In the genomic region with DNA sequence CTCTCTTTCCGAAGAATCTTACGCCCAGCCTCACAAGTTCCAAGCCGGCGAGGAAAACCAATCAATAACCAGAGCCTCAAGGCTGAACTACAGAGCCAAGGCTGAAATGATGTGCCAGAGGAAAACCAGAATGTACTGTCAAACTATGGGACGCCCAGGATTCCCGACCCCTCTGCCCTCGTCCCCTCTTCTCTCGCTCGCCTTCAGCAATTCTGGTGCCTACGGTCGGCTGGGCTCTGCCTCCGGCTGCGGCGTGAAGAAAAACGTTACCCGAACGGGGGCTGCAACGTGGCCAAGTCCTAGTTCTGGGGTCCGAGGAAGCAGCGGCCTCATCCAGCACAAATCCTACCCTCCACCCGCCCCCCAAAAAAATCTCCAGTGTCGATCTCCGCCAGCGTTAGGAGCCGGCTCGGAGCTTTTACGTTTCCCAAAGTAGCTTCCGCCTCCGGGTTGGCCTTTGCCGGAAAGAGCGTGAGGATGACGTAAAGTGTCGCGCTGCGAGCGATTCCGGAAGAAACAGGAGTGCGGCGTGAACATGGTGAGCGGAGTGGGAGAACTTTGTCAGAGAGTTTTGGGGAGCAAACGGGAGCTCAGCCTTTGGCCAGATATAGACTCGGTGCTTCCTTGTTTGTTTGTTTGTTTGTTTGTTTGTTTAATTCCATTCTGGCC, we compare ENCODE assay signal across 7 mouse cellular contexts. TPM values are rescaled to one million over a fixed set of nuclear protein-coding genes. Genes with fewer than 3 reads are reported as not detected.
DNase-seq lines count a peak whose midpoint lies in the region; ATAC-seq and TF ChIP-seq lines count a peak whose summit lies in the region.

A gene (plus strand): TSS at position 470 of the 669 bp plus-strand sequence.
A gene (minus strand): TSS at position 473 of the 669 bp plus-strand sequence.

- peak within 1 kb of the TSS; percentile 86 for H3K4me2 ChIP-seq in intestine, postnatal 0 days (replicated peaks; ENCODE audit: low read depth)
- peak within 1 kb of the TSS; percentile 90 for H3K4me2 ChIP-seq in midbrain, embryonic 12.5 days (replicated peaks)

- no peaks in the 10 kb centered on the region for H3K27me3 ChIP-seq in intestine, postnatal 0 days (replicated peaks; ENCODE audit: control insufficient read depth, insufficient read depth, low read length)
- H3K27me3 ChIP-seq in midbrain, embryonic 12.5 days: no peaks in the 10 kb centered on the region
- no peaks in the 10 kb centered on the region for H3K27me3 ChIP-seq in small intestine, adult 2 months (ENCODE audit: control insufficient read depth, insufficient read depth, low read length)

- DNase-seq in adrenal gland, adult 8-10 months: peak; percentile 84
- peak; percentile 86 for DNase-seq in embryo, embryonic 9.5 days (ENCODE audit: extremely low spot score)
- DNase-seq in gonadal fat pad, adult 2 months (ENCODE audit: low read depth): no peak
- DNase-seq in left cerebral cortex, postnatal 4 days: peak; percentile 87

- H3K4me1 ChIP-seq in intestine, postnatal 0 days (replicated peaks; ENCODE audit: control insufficient read depth, insufficient read depth, low read length): no peaks in the 10 kb centered on the region
- peaks cover 19% of the 10 kb centered on the region for H3K4me1 ChIP-seq in midbrain, embryonic 12.5 days
- H3K4me1 ChIP-seq in small intestine, adult 2 months (ENCODE audit: control insufficient read depth, insufficient read depth, insufficient read length, low read length): peaks cover 5% of the 10 kb centered on the region

- TF ChIP-seq POLR2A in small intestine, adult 2 months (IDR thresholded peaks at IDR 0.05; ENCODE audit: low read depth, low read length): peak; percentile 49; the same call in 1 of the 2 replicates

- peaks cover 22% of the 10 kb centered on the region for H3K36me3 ChIP-seq in intestine, postnatal 0 days (ENCODE audit: control insufficient read depth, insufficient read depth)
- peaks cover 24% of the 10 kb centered on the region for H3K36me3 ChIP-seq in midbrain, embryonic 12.5 days
- peaks cover 20% of the 10 kb centered on the region for H3K36me3 ChIP-seq in small intestine, adult 2 months (ENCODE audit: control insufficient read depth, insufficient read depth, low read length)

- H3K9ac ChIP-seq in intestine, postnatal 0 days (ENCODE audit: low read depth, low read length): peak within 1 kb of the TSS; percentile 86
- H3K9ac ChIP-seq in midbrain, embryonic 12.5 days (replicated peaks): peak within 1 kb of the TSS; percentile 83

- H3K9me3 ChIP-seq in intestine, postnatal 0 days (ENCODE audit: control insufficient read depth): no peaks in the 10 kb centered on the region
- H3K9me3 ChIP-seq in midbrain, embryonic 12.5 days: no peaks in the 10 kb centered on the region

- peak within 1 kb of the TSS; percentile 50 for H3K27ac ChIP-seq in intestine, postnatal 0 days (ENCODE audit: low read depth, low read length)
- H3K27ac ChIP-seq in midbrain, embryonic 12.5 days (replicated peaks): peak within 1 kb of the TSS; percentile 60; the same call in 1 of the 2 replicates
- peak within 1 kb of the TSS; percentile 58 for H3K27ac ChIP-seq in small intestine, adult 2 months (ENCODE audit: insufficient read depth, low read depth, low read length)

- WGBS in intestine, postnatal 0 days: under 1% methylated on average over 42 of the region's 42 CpGs
- WGBS in midbrain, embryonic 12.5 days: under 1% methylated on average over 42 of the region's 42 CpGs
- under 1% methylated on average over 42 of the region's 42 CpGs for WGBS in small intestine, adult 2 months

- intact Hi-C loops in left cerebral cortex, postnatal 4 days (cut with DNase I): loop anchor here (10.0 kb wide), 1 partner anchor 84 kb away; no protein-coding TSS in a partner anchor

- peak; percentile 83 for ATAC-seq in intestine, postnatal 0 days
- peak; percentile 41; the same call in 1 of the 2 replicates for ATAC-seq in midbrain, embryonic 12.5 days (ENCODE audit: low FRiP score, low read depth)

- no peak for TF ChIP-seq CTCF in intestine, postnatal 0 days (IDR thresholded peaks at IDR 0.05; ENCODE audit: low read depth)
- no peak for TF ChIP-seq CTCF in small intestine, adult 2 months (IDR thresholded peaks at IDR 0.05; ENCODE audit: extremely low read depth, insufficient read length, insufficient replicate concordance, low read depth, low read length)

- peak within 1 kb of the TSS; percentile 91 for H3K4me3 ChIP-seq in intestine, postnatal 0 days (ENCODE audit: low read depth, low read length)
- peak within 1 kb of the TSS; percentile 81 for H3K4me3 ChIP-seq in midbrain, embryonic 12.5 days
- H3K4me3 ChIP-seq in small intestine, adult 2 months (ENCODE audit: low read depth, low read length): peak within 1 kb of the TSS; percentile 97

RNA-seq across cellular contexts. Expression of the first gene that starts in this region (rescaled TPM):
- 100 to 1,000 TPM in 1 of 4 experiments, 10 to 100 TPM in 3; 74.7 to 101 (median 92.7) TPM for total RNA-seq in adrenal gland, adult 8-10 months (2022)
- 42.6 and 56.9 TPM in 2 replicates for polyA plus RNA-seq in gonadal fat pad, adult 2 months (2012; rRNA removed)
- polyA plus RNA-seq in intestine, postnatal 0 days (2015; fragmentation: Nextera tagmentation; extraction: Ambion mirVana): 91.3 and 97.3 TPM in 2 replicates
- total RNA-seq in left cerebral cortex, postnatal 4 days (2021): 10 to 100 TPM; 41.0 to 47.8 TPM
- 131 and 133 TPM in 2 replicates for polyA plus RNA-seq in midbrain, embryonic 12.5 days (2016; fragmentation: Nextera tagmentation; extraction: Ambion mirVana)
- 15.7 and 27.6 TPM in 2 replicates for polyA plus RNA-seq in small intestine, adult 2 months (2012; rRNA removed)

RNA-seq across cellular contexts. Expression of the second gene that starts in this region (rescaled TPM):
- total RNA-seq in adrenal gland, adult 8-10 months (2022): 10 to 100 TPM; 37.9 to 47.3 (median 42.6) TPM
- polyA plus RNA-seq in gonadal fat pad, adult 2 months (2012; rRNA removed): 37.6 and 42.5 TPM in 2 replicates
- 5.1 and 5.5 TPM in 2 replicates for polyA plus RNA-seq in intestine, postnatal 0 days (2015; fragmentation: Nextera tagmentation; extraction: Ambion mirVana)
- 10 to 100 TPM; 90.9 to 91.7 TPM for total RNA-seq in left cerebral cortex, postnatal 4 days (2021)
- polyA plus RNA-seq in midbrain, embryonic 12.5 days (2016; fragmentation: Nextera tagmentation; extraction: Ambion mirVana): 29.2 and 31.0 TPM in 2 replicates
- 10.7 and 19.7 TPM in 2 replicates for polyA plus RNA-seq in small intestine, adult 2 months (2012; rRNA removed)
